Mouse (Mus musculus) adrenal gland, postnatal 4 days (tissue): Measurements from ENCODE around the gene Nvl. TPM values are rescaled to one million over a fixed set of nuclear protein-coding genes. Genes with fewer than 3 reads are reported as not detected.

ENCODE experiments used
- DNase-seq, 2 experiments: peaks; one replicate each; pipeline ENCODE4 v3.0.0; 2021 to 2022; ENCODE audit warnings: low spot score in 2 of 2, mixed read lengths in 2 of 2
- total RNA-seq, 2 experiments: library from RNA; stranded (reverse); gene quantifications; 2 replicates each; pipeline ENCODE4 v1.2.3; 2021

Nvl gene
- total RNA-seq, 2 experiments from 2014 or later = 28.8 to 28.9 TPM

DNA sequence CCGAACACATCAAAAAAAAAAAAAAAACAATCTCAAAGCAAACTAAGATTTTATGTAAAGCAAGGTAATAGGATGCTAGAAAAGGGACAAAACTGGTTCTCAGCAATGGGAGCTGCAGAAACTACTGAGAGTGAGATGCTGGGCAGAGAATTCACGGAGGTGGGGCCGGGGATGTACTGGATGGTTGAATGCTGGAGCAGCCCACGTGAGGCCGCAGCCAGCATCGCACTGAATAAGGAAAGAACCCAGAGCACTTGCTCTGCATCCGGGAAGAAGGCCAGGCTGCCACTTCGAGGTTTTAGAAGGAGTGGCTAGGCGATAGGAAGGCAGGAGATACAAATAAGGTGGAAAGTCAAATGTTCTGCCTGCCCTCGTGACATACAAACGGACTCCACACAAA, 74.3 kb downstream of the Nvl start:
- no peak for DNase-seq

DNA sequence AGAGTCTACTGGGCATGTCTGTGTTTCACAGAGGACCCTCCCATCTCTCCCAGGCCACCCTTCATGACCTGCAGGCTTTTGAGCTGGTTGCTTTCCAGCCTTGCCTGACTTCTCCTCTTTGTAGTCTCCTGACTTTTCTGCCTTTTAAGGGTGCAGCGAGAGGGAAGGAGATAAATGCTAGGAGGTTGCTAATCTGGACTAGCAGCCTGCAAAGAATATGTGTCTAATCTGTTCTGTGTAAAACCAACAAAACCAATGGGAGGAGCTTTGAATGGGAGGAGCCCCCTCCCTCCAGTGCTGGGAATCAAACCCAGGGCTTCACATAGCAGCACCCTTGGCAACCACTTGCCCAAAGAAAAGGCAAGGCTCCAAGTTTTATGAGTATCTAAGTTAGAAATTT, 75.7 kb downstream of the Nvl start:
- DNase-seq = no peak

GRCm38 (mm10) chr1:181064648-181065047, 79.4 kb downstream of the Nvl start:
- DNase-seq = no peak

DNA sequence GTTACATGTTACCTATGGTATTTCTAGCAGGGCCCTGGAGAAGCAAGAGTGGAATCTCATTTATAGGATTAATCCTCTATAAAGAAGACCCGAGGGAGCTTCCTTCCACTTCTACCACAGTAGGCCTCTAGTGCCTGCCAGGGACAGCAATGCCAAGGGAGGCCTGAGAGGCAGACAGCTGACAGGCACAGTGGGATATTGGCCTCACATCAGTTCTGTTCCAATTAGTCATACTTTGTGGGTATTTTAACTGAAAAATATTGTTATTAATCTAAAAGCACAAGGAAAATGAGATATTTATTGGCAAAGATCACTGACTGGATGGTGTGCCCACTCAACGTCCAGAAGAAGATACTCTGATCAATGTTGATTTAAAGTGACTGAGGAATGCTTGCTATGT, 80.0 kb downstream of the Nvl start:
- no peak for DNase-seq

- DNase-seq = no peak
These were observed 82.1 kb downstream of the Nvl start for GRCm38 (mm10) chr1:181061784-181062485.

- DNase-seq = no peak
These were observed 91.1 kb downstream of the Nvl start for GRCm38 (mm10) chr1:181052898-181053297.

GRCm38 (mm10) chr1:181050937-181051336, 93.1 kb downstream of the Nvl start, which contains the start of gene 9130409I23Rik:
Gene 9130409I23Rik, plus strand, starts transcription at chr1:181051237.
- no peak for DNase-seq

DNA sequence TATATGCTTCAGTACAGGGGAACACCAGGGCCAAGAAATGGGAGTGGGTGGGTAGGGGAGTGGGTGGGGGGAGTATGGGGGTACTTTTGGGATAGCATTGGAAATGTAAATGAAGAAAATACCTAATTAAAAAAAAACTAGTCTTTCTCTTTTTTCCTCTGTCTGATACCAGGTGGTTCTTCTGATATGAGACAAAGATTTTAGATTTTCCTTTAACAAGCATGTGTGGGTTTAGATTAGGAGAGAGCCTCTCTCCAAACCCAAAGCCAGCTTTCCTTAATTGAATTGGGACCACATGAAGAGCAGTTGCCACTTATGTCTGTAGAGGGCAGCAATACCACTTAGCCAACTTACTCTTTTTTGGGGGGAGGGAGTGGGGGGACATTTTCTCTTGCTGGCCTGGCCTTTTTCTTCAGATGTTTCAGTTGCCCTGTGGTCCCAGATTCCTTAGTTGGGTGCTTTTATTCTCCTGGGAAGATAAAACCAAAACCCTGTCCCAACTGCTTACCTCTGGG, 94.6 kb downstream of the Nvl start:
- no peak for DNase-seq

DNA sequence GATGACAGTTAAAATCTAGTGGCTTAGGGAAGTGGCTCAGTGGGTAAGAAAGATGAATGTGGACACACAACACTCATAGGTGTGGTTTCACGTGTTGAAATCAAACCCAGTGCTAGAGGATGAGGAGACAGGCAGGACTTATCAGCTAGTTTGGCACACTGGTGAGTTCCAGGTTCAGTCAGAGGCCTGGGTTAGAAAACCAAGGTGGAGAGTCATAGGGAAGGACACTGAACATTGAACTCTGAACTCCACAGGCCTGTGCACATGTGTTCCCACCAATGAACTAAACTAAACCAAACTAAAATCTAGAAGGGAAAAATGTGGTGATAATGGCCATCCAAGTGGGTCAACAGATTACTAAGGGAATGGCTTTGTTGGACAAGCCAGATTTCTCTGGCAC, 96.5 kb downstream of the Nvl start:
- no peak for DNase-seq

DNA sequence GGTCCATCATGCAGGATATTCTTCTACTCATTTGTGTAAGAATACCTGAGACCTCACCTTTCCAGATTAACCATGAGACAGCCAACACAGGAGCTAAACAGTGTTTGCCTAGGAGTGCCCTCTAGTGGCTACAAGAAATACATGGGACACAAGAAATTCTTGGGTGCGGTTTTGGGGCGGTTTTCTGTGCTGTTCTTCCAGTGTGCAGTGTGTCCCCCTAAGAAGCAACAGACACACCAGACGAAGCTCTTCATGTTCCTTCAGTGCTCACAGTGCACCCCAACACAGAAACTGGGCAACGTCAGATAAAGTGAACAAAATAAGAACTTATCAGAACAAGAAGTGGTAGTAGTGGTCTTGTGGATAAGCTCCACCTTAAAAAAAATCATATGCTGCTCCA, 104.4 kb downstream of the Nvl start:
- DNase-seq = no peak

GRCm38 (mm10) chr1:181037623-181038022, 106.4 kb downstream of the Nvl start:
- no peak for DNase-seq

Other genes with a start within 250 kb of the Nvl start
- 10 to 100 TPM; 43.6 to 43.7 TPM for gene Pycr2, start 239.9 kb downstream of the Nvl start, total RNA-seq
- gene Lefty1, start 209.2 kb downstream of the Nvl start, total RNA-seq = 1 to 10 TPM; 1.4 to 2.7 TPM
- gene Tmem63a, start 201.9 kb downstream of the Nvl start, total RNA-seq = 10 to 100 TPM; 32.2 to 33.0 TPM
- gene Ephx1, start 123.3 kb downstream of the Nvl start, total RNA-seq = 10 to 100 TPM; 85.8 to 86.5 TPM
- gene 9130409I23Rik, start 93.0 kb downstream of the Nvl start, total RNA-seq = not detected
- gene Cnih4, start 489 bp upstream of the Nvl start, total RNA-seq = 10 to 100 TPM; 39.6 to 42.8 TPM
- 100 to 1,000 TPM; 162 to 186 TPM for gene Wdr26, start 67.8 kb upstream of the Nvl start, total RNA-seq
- under 1 TPM; 0.14 to 0.34 TPM for gene Cnih3, start 208.4 kb upstream of the Nvl start, total RNA-seq